Mouse (Mus musculus): ENCODE data around the gene Gins1. TPM values are rescaled to one million over a fixed set of nuclear protein-coding genes. Genes with fewer than 3 reads are reported as not detected.
A peak's percentile ranks its signal among the peaks of the same experiment; 100 is the strongest.
"Not testable (repeated sequence)": the region's sequence is repeated elsewhere in the genome, so short reads cannot be mapped to it uniquely, and the experiment has no call there.

Gins1 gene
- polyA plus RNA-seq, 1 experiment from 2014 or later, result 67.5 TPM

- not testable (repeated sequence) for H3K27ac ChIP-seq; H3K9me3 ChIP-seq; H3K4me1 ChIP-seq (replicated peaks); H3K27me3 ChIP-seq (ENCODE audit: insufficient read depth, poor library complexity, severe bottlenecking); H3K4me3 ChIP-seq; DNase-seq (ENCODE audit: low spot score)
- 95% methylated on average over 12 of the region's 12 CpGs for WGBS
- H3K36me3 ChIP-seq, result peaks cover 88% of the 10 kb centered on the region
These were observed 42.8 kb downstream of the Gins1 start for GRCm38 (mm10) chr2:150947880-150948611.

GRCm38 (mm10) chr2:150948786-150949185 is 43.6 kb downstream of the Gins1 start:
- Histone ChIP-seq H3K27me3 (ENCODE audit: insufficient read depth, poor library complexity, severe bottlenecking) (no peaks in the 10 kb centered on the region), H3K9me3 (no peaks in the 10 kb centered on the region), H3K4me3 (no peak overlapping the region), H3K27ac (no peak overlapping the region), H3K4me1 (replicated peaks) (no peaks in the 10 kb centered on the region), H3K36me3 (peaks cover 87% of the 10 kb centered on the region)
- WGBS, result 94% methylated on average over 5 of the region's 5 CpGs
- DNase-seq (ENCODE audit: low spot score), result no peak

- Histone ChIP-seq H3K36me3 (peaks cover 85% of the 10 kb centered on the region), H3K27ac (no peak overlapping the region), H3K4me3 (no peak overlapping the region), H3K27me3 (ENCODE audit: insufficient read depth, poor library complexity, severe bottlenecking) (no peaks in the 10 kb centered on the region), H3K4me1 (replicated peaks) (no peaks in the 10 kb centered on the region), H3K9me3 (no peaks in the 10 kb centered on the region)
- 96% methylated on average over 3 of the region's 3 CpGs for WGBS
- DNase-seq (ENCODE audit: low spot score), result no peak
These were observed 44.5 kb downstream of the Gins1 start for GRCm38 (mm10) chr2:150949652-150950051.

- Histone ChIP-seq H3K36me3 (peaks cover 85% of the 10 kb centered on the region), H3K4me3 (no peak overlapping the region), H3K9me3 (no peaks in the 10 kb centered on the region), H3K4me1 (replicated peaks) (no peaks in the 10 kb centered on the region), H3K27me3 (ENCODE audit: insufficient read depth, poor library complexity, severe bottlenecking) (no peaks in the 10 kb centered on the region), H3K27ac (no peak overlapping the region)
- 90% methylated on average over 6 of the region's 6 CpGs for WGBS
- no peak for DNase-seq (ENCODE audit: low spot score)
These were observed 44.9 kb downstream of the Gins1 start for GRCm38 (mm10) chr2:150950056-150950455.

- Histone ChIP-seq H3K27ac (no peak overlapping the region), H3K4me1 (replicated peaks) (no peaks in the 10 kb centered on the region), H3K36me3 (peaks cover 87% of the 10 kb centered on the region), H3K27me3 (ENCODE audit: insufficient read depth, poor library complexity, severe bottlenecking) (no peaks in the 10 kb centered on the region), H3K4me3 (no peak overlapping the region), H3K9me3 (no peaks in the 10 kb centered on the region)
- DNase-seq (ENCODE audit: low spot score), result no peak
- WGBS, result 95% methylated on average over 2 of the region's 2 CpGs
These were observed 46.0 kb downstream of the Gins1 start for GRCm38 (mm10) chr2:150951201-150951600.

- H3K4me1 ChIP-seq (replicated peaks), result no peaks in the 10 kb centered on the region
- DNase-seq (ENCODE audit: low spot score), result no peak
- WGBS, result 80% methylated on average over 1 of the region's 1 CpGs
- H3K9me3 ChIP-seq, result no peaks in the 10 kb centered on the region
- H3K4me3 ChIP-seq, result no peak overlapping the region
- peaks cover 95% of the 10 kb centered on the region for H3K36me3 ChIP-seq
- H3K27ac ChIP-seq, result no peak overlapping the region
- no peaks in the 10 kb centered on the region for H3K27me3 ChIP-seq (ENCODE audit: insufficient read depth, poor library complexity, severe bottlenecking)
These were observed 50.7 kb downstream of the Gins1 start for GRCm38 (mm10) chr2:150955859-150956258.

GRCm38 (mm10) chr2:150959521-150959920 is 54.3 kb downstream of the Gins1 start:
- no peak for DNase-seq (ENCODE audit: low spot score)
- Histone ChIP-seq H3K27me3 (ENCODE audit: insufficient read depth, poor library complexity, severe bottlenecking) (no peaks in the 10 kb centered on the region), H3K27ac (no peak overlapping the region), H3K4me3 (no peak overlapping the region), H3K4me1 (replicated peaks) (no peaks in the 10 kb centered on the region), H3K36me3 (peaks cover 92% of the 10 kb centered on the region), H3K9me3 (no peaks in the 10 kb centered on the region)
- 93% methylated on average over 10 of the region's 10 CpGs for WGBS

- no peak overlapping the region for H3K4me3 ChIP-seq
- H3K27ac ChIP-seq, result no peak overlapping the region
- WGBS, result 89% methylated on average over 3 of the region's 3 CpGs
- H3K36me3 ChIP-seq, result peaks cover 92% of the 10 kb centered on the region
- no peak for DNase-seq (ENCODE audit: low spot score)
- no peaks in the 10 kb centered on the region for H3K27me3 ChIP-seq (ENCODE audit: insufficient read depth, poor library complexity, severe bottlenecking)
- H3K4me1 ChIP-seq (replicated peaks), result no peaks in the 10 kb centered on the region
- H3K9me3 ChIP-seq, result no peaks in the 10 kb centered on the region
These were observed 58.0 kb downstream of the Gins1 start for GRCm38 (mm10) chr2:150963246-150963645.

GRCm38 (mm10) chr2:150964641-150965040 is 59.4 kb downstream of the Gins1 start:
- 86% methylated on average over 3 of the region's 3 CpGs for WGBS
- H3K4me3 ChIP-seq, result no peak overlapping the region
- H3K4me1 ChIP-seq (replicated peaks), result no peaks in the 10 kb centered on the region
- no peak for DNase-seq (ENCODE audit: low spot score)
- H3K27ac ChIP-seq, result no peak overlapping the region
- no peaks in the 10 kb centered on the region for H3K9me3 ChIP-seq
- no peaks in the 10 kb centered on the region for H3K27me3 ChIP-seq (ENCODE audit: insufficient read depth, poor library complexity, severe bottlenecking)
- peaks cover 92% of the 10 kb centered on the region for H3K36me3 ChIP-seq

GRCm38 (mm10) chr2:150965951-150966350 is 60.8 kb downstream of the Gins1 start:
- H3K4me3 ChIP-seq, result no peak overlapping the region
- H3K4me1 ChIP-seq (replicated peaks), result no peaks in the 10 kb centered on the region
- peaks cover 93% of the 10 kb centered on the region for H3K36me3 ChIP-seq
- no peaks in the 10 kb centered on the region for H3K9me3 ChIP-seq
- no peak for DNase-seq (ENCODE audit: low spot score)
- no peak overlapping the region for H3K27ac ChIP-seq
- 93% methylated on average over 10 of the region's 10 CpGs for WGBS
- H3K27me3 ChIP-seq (ENCODE audit: insufficient read depth, poor library complexity, severe bottlenecking), result no peaks in the 10 kb centered on the region

GRCm38 (mm10) chr2:150967491-150967890 is 62.3 kb downstream of the Gins1 start:
- 92% methylated on average over 2 of the region's 2 CpGs for WGBS
- H3K4me3 ChIP-seq, result no peak overlapping the region
- DNase-seq (ENCODE audit: low spot score), result no peak
- H3K27ac ChIP-seq, result no peak overlapping the region
- peaks cover 98% of the 10 kb centered on the region for H3K36me3 ChIP-seq
- 0 out of 2 replicates have a peak, but pooled peaks cover 3% of the 10 kb centered on the region for H3K4me1 ChIP-seq (replicated peaks)
- H3K27me3 ChIP-seq (ENCODE audit: insufficient read depth, poor library complexity, severe bottlenecking), result no peaks in the 10 kb centered on the region
- no peaks in the 10 kb centered on the region for H3K9me3 ChIP-seq

- Histone ChIP-seq H3K36me3 (peaks cover 99% of the 10 kb centered on the region), H3K9me3 (no peaks in the 10 kb centered on the region), H3K4me1 (replicated peaks) (0 out of 2 replicates have a peak, but pooled peaks cover 3% of the 10 kb centered on the region), H3K27me3 (ENCODE audit: insufficient read depth, poor library complexity, severe bottlenecking) (no peaks in the 10 kb centered on the region), H3K4me3 (no peak overlapping the region), H3K27ac (no peak overlapping the region)
- 95% methylated on average over 2 of the region's 2 CpGs for WGBS
- no peak for DNase-seq (ENCODE audit: low spot score)
These were observed 64.0 kb downstream of the Gins1 start for GRCm38 (mm10) chr2:150969231-150969630.

GRCm38 (mm10) chr2:150971856-150972255 is 66.7 kb downstream of the Gins1 start:
- Histone ChIP-seq H3K9me3 (no peaks in the 10 kb centered on the region), H3K27ac (no peak overlapping the region), H3K4me1 (replicated peaks) (0 out of 2 replicates have a peak, but pooled peaks cover 3% of the 10 kb centered on the region), H3K36me3 (peaks cover 98% of the 10 kb centered on the region), H3K27me3 (ENCODE audit: insufficient read depth, poor library complexity, severe bottlenecking) (no peaks in the 10 kb centered on the region), H3K4me3 (no peak overlapping the region)
- DNase-seq (ENCODE audit: low spot score), result peak; percentile 1
- WGBS, result 74% methylated on average over 7 of the region's 7 CpGs

Measured in hindbrain, embryonic 10.5 days (tissue).